Mouse (Mus musculus): ENCODE data around the gene Gm45623. TPM values are rescaled to one million over a fixed set of nuclear protein-coding genes. Genes with fewer than 3 reads are reported as not detected.

Gm45623 gene
- polyA plus RNA-seq, 1 experiment from 2014 or later = 0.25 TPM

- Histone ChIP-seq H3K9ac (replicated peaks; ENCODE audit: low read length) (peak overlapping the region; percentile 99), H3K9me3 (ENCODE audit: low read length) (peaks cover 3% of the 10 kb centered on the region; the same call in 1 of the 2 replicates), H3K4me3 (ENCODE audit: low read length) (peak overlapping the region; percentile 74), H3K27me3 (ENCODE audit: insufficient read depth, low read length) (no peaks in the 10 kb centered on the region), H3K4me2 (replicated peaks; ENCODE audit: low read depth, low read length) (peak overlapping the region; percentile 79), H3K36me3 (ENCODE audit: insufficient read depth, low read length) (peaks cover 4% of the 10 kb centered on the region), H3K27ac (ENCODE audit: low read length) (peak overlapping the region; percentile 99), H3K4me1 (ENCODE audit: insufficient read depth, low read length) (peaks cover 44% of the 10 kb centered on the region)
- 2% methylated on average over 11 of the region's 11 CpGs for WGBS
- ATAC-seq (ENCODE audit: low FRiP score, low TSS enrichment) = peak; percentile 58; the same call in 1 of the 2 replicates
Observed at GRCm38 (mm10) chr13:56703871-56704321, 49.7 kb downstream of the Gm45623 start.

GRCm38 (mm10) chr13:56703222-56703870 is 50.3 kb downstream of the Gm45623 start:
- Histone ChIP-seq H3K4me1 (ENCODE audit: insufficient read depth, low read length) (peaks cover 49% of the 10 kb centered on the region), H3K9me3 (ENCODE audit: low read length) (peaks cover 3% of the 10 kb centered on the region; the same call in 1 of the 2 replicates), H3K27ac (ENCODE audit: low read length) (peak overlapping the region; percentile 99), H3K27me3 (ENCODE audit: insufficient read depth, low read length) (no peaks in the 10 kb centered on the region), H3K36me3 (ENCODE audit: insufficient read depth, low read length) (peaks cover 4% of the 10 kb centered on the region), H3K9ac (replicated peaks; ENCODE audit: low read length) (peak overlapping the region; percentile 99), H3K4me3 (ENCODE audit: low read length) (peak overlapping the region; percentile 74), H3K4me2 (replicated peaks; ENCODE audit: low read depth, low read length) (peak overlapping the region; percentile 79)
- peak; percentile 77 for ATAC-seq (ENCODE audit: low FRiP score, low TSS enrichment)
- under 1% methylated on average over 42 of the region's 80 CpGs for whole genome bisulfite sequencing

DNA sequence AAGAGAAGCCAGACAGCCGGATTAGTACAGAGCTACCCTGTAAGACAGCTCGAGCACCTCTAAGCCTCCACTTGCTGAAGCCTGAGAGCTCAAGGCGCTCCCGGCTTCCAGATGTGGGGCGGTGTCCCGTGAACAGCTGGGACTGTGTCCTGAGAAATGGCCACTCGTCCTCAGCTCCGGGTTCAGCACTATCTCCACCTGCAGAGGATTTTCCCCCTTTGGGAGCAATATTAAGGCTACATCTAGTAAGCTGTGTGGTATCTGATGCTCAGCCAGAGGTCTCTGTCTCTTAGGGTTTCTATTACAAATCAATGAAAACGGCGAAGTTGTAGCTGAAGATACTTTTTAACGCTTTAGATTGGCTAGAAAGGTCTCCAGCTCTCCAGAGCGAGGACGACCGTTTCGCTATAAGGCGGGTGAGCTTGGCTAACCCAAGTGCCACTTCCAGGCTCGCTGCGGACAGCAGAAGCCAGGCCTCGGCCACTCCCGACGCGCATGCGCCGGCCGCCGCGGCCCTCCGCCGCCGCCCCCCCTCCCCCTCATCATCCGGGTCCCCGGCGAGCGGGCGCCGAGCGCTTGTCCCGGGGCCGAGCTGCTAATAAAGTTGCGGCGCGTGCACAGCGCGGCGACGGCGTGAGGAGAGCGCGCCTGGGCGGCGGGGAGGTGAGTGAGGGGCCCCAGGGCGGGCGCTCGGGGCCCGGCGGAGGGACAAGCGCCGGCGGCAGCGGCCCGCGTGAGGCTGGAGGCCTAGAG is 51.0 kb downstream of the Gm45623 start, which contains the start of gene Smad5:
Gene Smad5 (plus strand): TSS at position 542 of the 753 bp plus-strand sequence.
- Histone ChIP-seq H3K36me3 (ENCODE audit: insufficient read depth, low read length) (no peaks in the 10 kb centered on the region), H3K9me3 (ENCODE audit: low read length) (peaks cover 3% of the 10 kb centered on the region; the same call in 1 of the 2 replicates), H3K9ac (replicated peaks; ENCODE audit: low read length) (peak within 1 kb of the TSS; percentile 99), H3K4me1 (ENCODE audit: insufficient read depth, low read length) (peaks cover 55% of the 10 kb centered on the region), H3K4me3 (ENCODE audit: low read length) (peak within 1 kb of the TSS; percentile 74), H3K27ac (ENCODE audit: low read length) (peak within 1 kb of the TSS; percentile 99), H3K4me2 (replicated peaks; ENCODE audit: low read depth, low read length) (peak within 1 kb of the TSS; percentile 79), H3K27me3 (ENCODE audit: insufficient read depth, low read length) (no peaks in the 10 kb centered on the region)
- ATAC-seq (ENCODE audit: low FRiP score, low TSS enrichment) = peak; percentile 90
- 3% methylated on average over 53 of the region's 62 CpGs for WGBS

Other genes starting within 250 kb of the Gm45623 start
- gene Fbxl21, start 231.4 kb downstream of the Gm45623 start, polyA plus RNA-seq (2015; fragmentation: Nextera tagmentation; extraction: Ambion mirVana) = 2.0 and 2.8 TPM in 2 replicates
- 1.1 and 1.2 TPM in 2 replicates for gene Lect2, start 205.3 kb downstream of the Gm45623 start, polyA plus RNA-seq (2015; fragmentation: Nextera tagmentation; extraction: Ambion mirVana)
- gene Tgfbi, start 144.3 kb downstream of the Gm45623 start, polyA plus RNA-seq (2015; fragmentation: Nextera tagmentation; extraction: Ambion mirVana) = 133 and 135 TPM in 2 replicates
- 35.6 and 37.0 TPM in 2 replicates for gene Smad5, start 50.8 kb downstream of the Gm45623 start, polyA plus RNA-seq (2015; fragmentation: Nextera tagmentation; extraction: Ambion mirVana)
- 0.09 and 0.17 TPM in 2 replicates for gene Trpc7, start 142.2 kb upstream of the Gm45623 start, polyA plus RNA-seq (2015; fragmentation: Nextera tagmentation; extraction: Ambion mirVana)

All from kidney, embryonic 16.5 days (tissue).